Mouse (Mus musculus) forebrain, postnatal 0 days (tissue): ENCODE data around the gene Myl4. TPM values are rescaled to one million over a fixed set of nuclear protein-coding genes. Genes with fewer than 3 reads are reported as not detected.

Source experiments
- ATAC-seq: fragments of 200-750 bp; cut with Nextera tagmentation; 2 replicates; pipeline ENCODE4 v1.8.0; 2017; ENCODE audit warnings: mild to moderate bottlenecking, moderate library complexity
- DNase-seq: peaks from one replicate; pipeline ENCODE4 v3.0.0-alpha.2; 2015
- H3K27ac ChIP-seq: fragments of 300-500 bp; sonication (generic); 2 replicates; pipeline ENCODE4 v1.5.1; 2014; ENCODE audit warnings: low read depth, mild to moderate bottlenecking, antibody characterized with exemption, low read length, moderate library complexity, mixed read lengths
- H3K27me3 ChIP-seq: fragments of 300-500 bp; sonication (generic); 2 replicates; pipeline ENCODE4 v1.6.1; 2014; ENCODE audit warnings: mild to moderate bottlenecking, low read length, mixed read lengths; ENCODE audit not compliant: insufficient read depth
- H3K36me3 ChIP-seq: fragments of 300-500 bp; sonication (generic); 2 replicates; pipeline ENCODE4 v1.6.1; 2014; ENCODE audit warnings: mild to moderate bottlenecking, moderate library complexity; ENCODE audit not compliant: insufficient read depth
- H3K4me1 ChIP-seq: fragments of 300-500 bp; sonication (generic); 2 replicates; pipeline ENCODE4 v1.6.1; 2014; ENCODE audit warnings: antibody characterized with exemption; ENCODE audit not compliant: insufficient read depth
- H3K4me2 ChIP-seq: fragments of 300-500 bp; sonication (generic); 2 replicates; pipeline ENCODE4 v1.6.1; 2014; ENCODE audit warnings: low read depth, mild to moderate bottlenecking, moderate library complexity
- H3K4me3 ChIP-seq: fragments of 300-500 bp; sonication (generic); 2 replicates; pipeline ENCODE4 v1.5.1; 2014; ENCODE audit warnings: low read depth, low read length, mixed read lengths
- H3K9ac ChIP-seq: fragments of 300-500 bp; sonication (generic); 2 replicates; pipeline ENCODE4 v1.6.1; 2014; ENCODE audit warnings: mild to moderate bottlenecking
- H3K9me3 ChIP-seq: fragments of 300-500 bp; sonication (generic); 2 replicates; pipeline ENCODE4 v1.6.1; 2016; ENCODE audit warnings: low read length
- CTCF ChIP-seq: sonication (generic); IDR thresholded peaks from 2 replicates; pipeline ENCODE4 v1.5.1; 2016; ENCODE audit warnings: antibody characterized with exemption, control low read depth, low read depth
- WGBS: fragments of 180-500 bp; shearing (Covaris S2); extraction: QIAGEN DNeasy Blood & Tissue Kit; methylation state at CpG from one replicate; pipeline ENCODE4 v1.1.7; 2014; 5-methylcytosine and 5-hydroxymethylcytosine counted together
- polyA plus RNA-seq: library from polyadenylated mRNA; unstranded; fragments of >200 nt; fragmentation: Nextera tagmentation; extraction: Ambion mirVana; gene quantifications from 2 replicates; pipeline ENCODE4 v1.2.1, GENCODE M21; 2015
- total RNA-seq: library from RNA; depleted of rRNA; stranded (reverse); fragments of >200 nt; gene quantifications from 2 replicates; pipeline ENCODE4 v1.2.3, GENCODE M21; 2014

Myl4 gene
- total and polyA plus RNA-seq, 2 experiments from 2014 or later = 0.67 to 4.6 TPM

DNA sequence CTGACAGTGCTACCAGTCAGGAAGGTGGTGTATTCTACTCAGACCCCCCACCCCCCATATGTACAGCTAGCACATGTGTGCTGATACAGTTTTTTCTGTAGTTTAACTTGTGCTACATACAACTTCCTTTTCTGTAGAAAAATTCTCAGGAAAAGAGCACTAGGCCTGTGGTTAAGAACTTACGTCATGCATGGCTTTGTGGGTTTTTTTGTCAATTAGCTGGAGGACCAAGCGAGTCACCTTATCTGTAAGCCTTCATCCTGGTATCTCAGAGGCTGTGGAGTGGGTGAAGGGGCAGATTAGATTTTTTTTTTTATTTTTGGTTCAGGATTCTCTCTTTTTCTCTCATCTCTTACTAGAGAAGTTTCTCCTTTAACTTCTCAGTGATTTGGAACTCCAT, 63.7 kb downstream of the Myl4 start:
- Histone ChIP-seq H3K36me3 (no peaks in the 10 kb centered on the region), H3K9me3 (no peaks in the 10 kb centered on the region), H3K4me3 (no peak overlapping the region), H3K27me3 (no peaks in the 10 kb centered on the region), H3K4me1 (no peaks in the 10 kb centered on the region), H3K9ac (no peak overlapping the region), H3K4me2 (no peak overlapping the region), H3K27ac (no peak overlapping the region)
- no peak for ATAC-seq
- 90% methylated on average over 2 of the region's 2 CpGs for WGBS
- DNase-seq = no peak
- TF ChIP-seq CTCF = no peak

DNA sequence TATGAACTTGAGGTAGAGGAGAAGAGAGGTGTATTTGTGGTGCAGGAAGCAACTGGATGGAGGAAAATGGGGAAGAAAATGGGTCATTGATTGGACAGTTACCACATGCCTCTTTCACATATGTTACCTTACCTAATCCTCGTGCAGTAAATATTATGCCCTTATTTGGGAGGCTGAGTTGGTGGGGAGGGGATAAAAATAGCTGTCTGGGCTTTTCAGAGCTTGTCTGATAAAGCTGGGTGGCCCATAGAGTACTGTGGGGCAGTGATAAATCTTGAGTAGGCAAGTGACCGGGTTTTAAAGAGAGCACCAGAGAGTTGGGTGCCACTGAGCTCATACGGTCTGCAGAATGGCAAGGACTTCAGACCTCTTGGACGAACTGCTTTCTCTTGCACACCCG, 65.7 kb downstream of the Myl4 start:
- TF ChIP-seq CTCF = no peak
- no peaks in the 10 kb centered on the region for H3K4me1 ChIP-seq
- H3K9ac ChIP-seq = no peak overlapping the region
- no peak overlapping the region for H3K4me3 ChIP-seq
- 89% methylated on average over 5 of the region's 5 CpGs for WGBS
- no peak for DNase-seq
- H3K27ac ChIP-seq = no peak overlapping the region
- H3K4me2 ChIP-seq = no peak overlapping the region
- no peaks in the 10 kb centered on the region for H3K27me3 ChIP-seq
- no peak for ATAC-seq
- H3K36me3 ChIP-seq = no peaks in the 10 kb centered on the region
- H3K9me3 ChIP-seq = no peaks in the 10 kb centered on the region

DNA sequence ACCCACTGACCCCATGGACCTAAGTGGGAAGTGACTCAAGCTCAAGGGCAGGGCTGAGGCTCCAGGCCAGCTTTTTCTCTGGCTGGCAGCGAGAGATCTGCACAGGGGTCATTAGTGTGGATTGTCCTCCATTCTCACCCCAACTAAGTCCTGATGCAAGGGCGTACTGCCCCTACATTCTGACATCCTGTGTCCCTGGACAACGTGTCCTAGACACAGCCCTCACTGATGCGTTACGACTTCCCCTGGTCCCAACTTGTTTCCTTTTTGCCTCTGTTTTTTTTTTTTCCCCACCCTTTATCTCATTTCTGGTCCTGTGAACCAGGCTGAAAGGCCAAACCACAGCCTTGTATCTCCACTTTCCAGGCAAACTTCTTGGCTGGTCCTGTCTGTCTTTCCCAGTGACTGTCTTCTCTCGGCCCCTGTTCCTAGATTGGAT, 68.2 kb downstream of the Myl4 start:
- Histone ChIP-seq H3K9ac (no peak overlapping the region), H3K9me3 (no peaks in the 10 kb centered on the region), H3K27ac (no peak overlapping the region), H3K4me3 (no peak overlapping the region), H3K27me3 (no peaks in the 10 kb centered on the region), H3K4me1 (no peaks in the 10 kb centered on the region), H3K36me3 (no peaks in the 10 kb centered on the region), H3K4me2 (no peak overlapping the region)
- DNase-seq (no peak), ATAC-seq (no peak)
- TF ChIP-seq CTCF = no peak
- 80% methylated on average over 6 of the region's 6 CpGs for WGBS

DNA sequence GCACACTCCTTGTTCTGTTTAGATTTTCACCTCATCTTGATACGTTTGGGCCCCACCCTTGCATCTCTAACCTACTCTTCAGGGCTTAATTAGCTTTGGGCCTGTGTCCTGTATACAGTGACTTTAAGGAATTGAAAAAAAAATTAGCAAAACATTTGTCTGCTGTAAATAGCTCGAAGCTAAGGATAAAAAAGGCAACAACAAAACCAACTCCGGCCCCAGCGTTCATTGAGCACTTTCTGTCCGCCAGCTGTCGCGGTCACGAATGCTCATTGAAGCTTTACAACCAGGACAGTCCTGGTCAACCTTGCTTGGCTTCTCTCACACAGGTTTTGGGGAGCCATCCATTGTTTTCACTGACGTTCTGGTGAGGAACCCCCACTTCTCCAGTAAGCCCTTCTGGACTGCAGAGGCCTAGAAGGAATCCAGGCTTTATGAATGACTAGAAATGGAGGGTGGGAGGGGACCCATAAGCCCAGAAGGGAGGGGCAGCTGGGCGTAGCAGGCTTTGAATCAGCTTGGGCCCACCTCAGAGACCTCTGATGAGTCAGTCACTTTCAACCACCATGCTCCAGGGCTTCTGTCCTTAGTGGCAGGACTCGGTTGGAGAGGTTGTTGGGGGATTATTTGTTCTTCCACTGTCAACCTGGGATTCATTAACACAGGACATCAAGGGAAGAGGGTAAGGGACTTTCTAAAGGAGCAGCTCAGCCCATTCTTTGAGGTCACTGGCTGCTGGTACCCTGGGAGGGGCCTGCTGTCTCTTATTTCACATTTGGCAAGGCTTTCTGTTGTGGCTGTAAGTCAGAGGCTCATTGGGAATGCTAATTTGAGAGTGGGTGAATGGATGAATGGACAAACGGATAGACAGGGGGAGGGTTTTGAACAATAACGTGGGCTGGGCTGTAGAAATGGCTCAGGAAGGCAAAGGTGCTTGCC, 68.9 kb downstream of the Myl4 start:
- DNase-seq (no peak), ATAC-seq (no peak)
- WGBS = 36% methylated on average over 13 of the region's 13 CpGs
- H3K36me3 ChIP-seq = no peaks in the 10 kb centered on the region
- no peak overlapping the region for H3K4me3 ChIP-seq
- no peak overlapping the region for H3K4me2 ChIP-seq
- no peaks in the 10 kb centered on the region for H3K9me3 ChIP-seq
- no peak overlapping the region for H3K27ac ChIP-seq
- no peak overlapping the region for H3K9ac ChIP-seq
- TF ChIP-seq CTCF = no peak
- H3K4me1 ChIP-seq = no peaks in the 10 kb centered on the region
- H3K27me3 ChIP-seq = no peaks in the 10 kb centered on the region

DNA sequence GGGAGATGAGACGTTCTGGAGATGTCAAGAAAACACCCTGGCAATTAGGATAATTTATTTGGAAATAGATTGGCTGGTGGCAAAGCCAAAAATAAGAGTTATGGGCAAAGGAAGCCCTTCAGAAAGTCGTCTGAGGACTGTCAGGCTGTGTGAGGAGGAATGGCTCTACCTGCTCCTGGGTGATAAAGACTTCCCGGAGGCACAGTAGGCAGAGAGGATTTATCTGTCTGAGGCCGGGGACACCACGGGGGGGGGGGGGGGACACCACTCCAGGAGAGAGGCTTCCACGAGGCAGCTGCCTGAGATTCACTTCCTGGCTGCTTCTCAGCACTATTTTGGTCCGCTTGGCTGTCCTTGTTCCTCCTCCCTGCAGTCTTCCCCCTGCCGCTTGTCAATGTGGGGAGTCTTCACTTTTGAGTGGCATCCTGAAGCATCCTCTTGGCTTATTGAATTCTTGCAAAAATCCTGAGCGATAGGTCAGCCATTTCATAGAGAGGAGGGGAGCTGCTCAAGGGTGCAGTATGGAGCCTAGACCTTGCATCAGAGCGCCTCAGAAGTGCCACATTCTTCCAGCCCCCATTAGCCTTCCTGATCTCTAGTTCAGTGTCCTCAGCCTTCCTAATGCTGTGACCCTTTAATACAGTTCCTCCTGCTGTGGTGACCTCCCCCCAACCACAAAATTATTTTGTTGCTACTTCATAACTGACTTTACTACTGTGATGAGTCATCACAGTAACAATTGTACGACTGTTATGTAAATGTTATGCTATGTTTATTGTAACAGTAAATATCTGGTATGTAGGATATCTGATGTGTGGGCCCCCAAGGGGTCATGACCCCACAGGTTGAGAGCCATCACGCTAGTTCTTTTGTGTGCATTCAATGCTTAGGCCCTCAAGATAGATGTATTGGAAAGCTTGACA, 71.8 kb downstream of the Myl4 start:
- DNase-seq (no peak), ATAC-seq (no peak)
- Histone ChIP-seq H3K36me3 (no peaks in the 10 kb centered on the region), H3K4me2 (no peak overlapping the region), H3K9ac (no peak overlapping the region), H3K4me3 (no peak overlapping the region), H3K27me3 (no peaks in the 10 kb centered on the region), H3K4me1 (no peaks in the 10 kb centered on the region), H3K9me3 (no peaks in the 10 kb centered on the region), H3K27ac (no peak overlapping the region)
- no peak for TF ChIP-seq CTCF
- 47% methylated on average over 12 of the region's 12 CpGs for WGBS

DNA sequence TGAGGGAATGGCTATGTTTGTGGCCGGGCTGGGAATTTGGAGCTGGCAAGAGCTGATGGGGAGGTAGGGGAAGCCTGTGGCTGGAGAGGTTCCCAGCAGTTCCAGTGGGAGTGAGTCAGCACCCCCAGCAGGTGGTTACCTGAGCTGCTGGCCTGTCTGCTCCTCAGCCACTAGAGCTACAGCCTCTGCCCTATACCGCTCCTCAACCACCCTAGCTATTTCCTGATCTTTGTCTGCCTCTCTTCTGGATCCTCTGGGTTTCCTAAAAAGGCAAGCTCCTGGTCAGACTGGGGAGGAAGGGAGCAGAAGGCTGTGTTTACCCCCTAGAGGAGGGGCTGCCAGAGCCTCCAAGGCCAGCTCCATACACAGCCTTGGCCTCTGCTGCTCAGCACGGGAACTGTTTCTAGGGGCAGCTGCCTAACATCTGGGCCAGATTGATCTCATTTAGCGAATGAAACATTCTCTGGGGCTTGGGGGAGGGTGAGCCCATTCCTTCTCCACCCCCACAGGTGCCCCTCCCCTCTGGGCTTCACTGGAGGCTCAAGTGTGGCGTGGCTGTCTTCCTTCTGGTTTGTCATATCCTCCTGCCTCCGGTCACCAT, 74.4 kb downstream of the Myl4 start:
- Histone ChIP-seq H3K9ac (no peak overlapping the region), H3K9me3 (no peaks in the 10 kb centered on the region), H3K4me2 (no peak overlapping the region), H3K27me3 (no peaks in the 10 kb centered on the region), H3K4me1 (no peaks in the 10 kb centered on the region), H3K4me3 (no peak overlapping the region), H3K36me3 (no peaks in the 10 kb centered on the region), H3K27ac (no peak overlapping the region)
- ATAC-seq (no peak), DNase-seq (no peak)
- WGBS = 61% methylated on average over 6 of the region's 6 CpGs
- no peak for TF ChIP-seq CTCF
